ENCODE assay signal across 10 mouse cellular contexts in genomic region chr5:140662741-140663592, GRCm38 (mm10). TPM values are rescaled to one million over a fixed set of nuclear protein-coding genes. Genes with fewer than 3 reads are reported as not detected.
DNase-seq lines count a peak whose midpoint lies in the region; ATAC-seq and TF ChIP-seq lines count a peak whose summit lies in the region.
"Had no signal": no experiment of that assay in that cellular context is flagged by ENCODE, and none has a peak within 500 bp of the region (broad histone marks: within the 10 kb centered on the region; RNA-seq: fewer than 3 reads in every experiment).

No protein-coding gene starts in this region.

- H3K27me3 ChIP-seq in hindbrain, embryonic 13.5 days: no peaks in the 10 kb centered on the region
- H3K27me3 ChIP-seq in hindbrain, embryonic 12.5 days: no peaks in the 10 kb centered on the region
- no peaks in the 10 kb centered on the region for H3K27me3 ChIP-seq in hindbrain, postnatal 0 days (ENCODE audit: insufficient read depth, low read length)
- no peaks in the 10 kb centered on the region for H3K27me3 ChIP-seq in splenic B cell, adult 2 months (ENCODE audit: control insufficient read depth, insufficient read depth, low read length, poor library complexity, severe bottlenecking)
- H3K27me3 ChIP-seq in thymus, adult 2 months (ENCODE audit: control insufficient read depth, insufficient read depth, low read length): no peaks in the 10 kb centered on the region

- 70% methylated on average over 17 of the region's 17 CpGs for WGBS in hindbrain, embryonic 13.5 days
- 68% methylated on average over 17 of the region's 17 CpGs for WGBS in hindbrain, embryonic 12.5 days
- WGBS in hindbrain, postnatal 0 days: 49% methylated on average over 17 of the region's 17 CpGs
- 39% methylated on average over 17 of the region's 17 CpGs for WGBS in thymus, adult 2 months

- no peak for TF ChIP-seq POLR2A in thymus, adult 2 months (IDR thresholded peaks at IDR 0.05; ENCODE audit: control insufficient read depth, extremely low read depth, insufficient read depth, low read length, poor library complexity)

- no peak overlapping the region for H3K4me2 ChIP-seq in hindbrain, embryonic 13.5 days
- no peak overlapping the region for H3K4me2 ChIP-seq in hindbrain, embryonic 12.5 days (replicated peaks)
- no peak overlapping the region for H3K4me2 ChIP-seq in hindbrain, postnatal 0 days (ENCODE audit: low read depth, low read length)

- TF ChIP-seq CTCF in hindbrain, postnatal 0 days (IDR thresholded peaks at IDR 0.05; ENCODE audit: low read depth): no peak
- TF ChIP-seq CTCF in thymus, adult 2 months (IDR thresholded peaks at IDR 0.05; ENCODE audit: borderline replicate concordance, control insufficient read depth, extremely low read depth, insufficient read depth, low read length, poor library complexity): no peak

- H3K4me3 ChIP-seq in hindbrain, embryonic 13.5 days: no peak overlapping the region
- no peak overlapping the region for H3K4me3 ChIP-seq in hindbrain, embryonic 12.5 days
- no peak overlapping the region for H3K4me3 ChIP-seq in hindbrain, postnatal 0 days (ENCODE audit: low read length)
- H3K4me3 ChIP-seq in thymus, adult 2 months (ENCODE audit: control insufficient read depth, insufficient read depth, low read length): no peak overlapping the region
- H3K4me3 ChIP-seq: erythroblast, embryonic 14.5 days had no signal

- no peak overlapping the region for H3K9ac ChIP-seq in hindbrain, embryonic 13.5 days
- no peak overlapping the region for H3K9ac ChIP-seq in hindbrain, embryonic 12.5 days
- no peak overlapping the region for H3K9ac ChIP-seq in hindbrain, postnatal 0 days (replicated peaks; ENCODE audit: low read length)

- H3K36me3 ChIP-seq in hindbrain, embryonic 13.5 days: peaks cover 29% of the 10 kb centered on the region
- H3K36me3 ChIP-seq in hindbrain, embryonic 12.5 days: no peaks in the 10 kb centered on the region
- H3K36me3 ChIP-seq in hindbrain, postnatal 0 days (ENCODE audit: insufficient read depth, low read length): peaks cover 20% of the 10 kb centered on the region; the same call in 1 of the 2 replicates
- no peaks in the 10 kb centered on the region for H3K36me3 ChIP-seq in splenic B cell, adult 2 months (ENCODE audit: control insufficient read depth, insufficient read depth, low read length, poor library complexity, severe bottlenecking)
- no peaks in the 10 kb centered on the region for H3K36me3 ChIP-seq in thymus, adult 2 months (ENCODE audit: control insufficient read depth, insufficient read depth, low read length)

- H3K27ac ChIP-seq in hindbrain, embryonic 13.5 days: 0 out of 2 replicates have a peak overlapping the region, but pooled peaks have one; percentile 12
- no peak overlapping the region for H3K27ac ChIP-seq in hindbrain, embryonic 12.5 days
- H3K27ac ChIP-seq in hindbrain, postnatal 0 days: peak overlapping the region; percentile 69
- no peak overlapping the region for H3K27ac ChIP-seq in thymus, adult 2 months (ENCODE audit: control insufficient read depth, insufficient read depth, low read length)
- H3K27ac ChIP-seq: macrophage had no signal

- no peaks in the 10 kb centered on the region for H3K9me3 ChIP-seq in hindbrain, embryonic 13.5 days
- no peaks in the 10 kb centered on the region for H3K9me3 ChIP-seq in hindbrain, embryonic 12.5 days (replicated peaks)
- no peaks in the 10 kb centered on the region for H3K9me3 ChIP-seq in hindbrain, postnatal 0 days (ENCODE audit: low read length)

- peaks cover 48% of the 10 kb centered on the region for H3K4me1 ChIP-seq in hindbrain, embryonic 13.5 days (replicated peaks)
- H3K4me1 ChIP-seq in hindbrain, embryonic 12.5 days: peaks cover 20% of the 10 kb centered on the region
- peaks cover 10% of the 10 kb centered on the region; the same call in 1 of the 2 replicates for H3K4me1 ChIP-seq in hindbrain, postnatal 0 days (ENCODE audit: insufficient read depth, low read length)
- peaks cover 43% of the 10 kb centered on the region for H3K4me1 ChIP-seq in thymus, adult 2 months (replicated peaks; ENCODE audit: control insufficient read depth, insufficient read depth, low read length)

- no peak for ATAC-seq in hindbrain, embryonic 13.5 days (ENCODE audit: low FRiP score)
- ATAC-seq in hindbrain, embryonic 12.5 days (ENCODE audit: low FRiP score): no peak
- no peak for ATAC-seq in hindbrain, postnatal 0 days

- DNase-seq in right cerebral cortex, postnatal 10 days (ENCODE audit: low spot score in 2 of 2): peak; percentile 77 to 80
- DNase-seq in right cerebral cortex, postnatal 25 days: no peak
- DNase-seq in hindbrain, postnatal 0 days (ENCODE audit: low spot score): no peak
- DNase-seq in splenic B cell, adult 2 months (ENCODE audit: low read depth, low spot score): peak; percentile 69
- no peak for DNase-seq in thymus, adult 2 months
- no peak for DNase-seq in kidney, postnatal 14 days

RNA-seq across cellular contexts. Expression of gene Ttyh3, which starts 14.1 kb away (rescaled TPM):
- 65.3 and 67.4 TPM in 2 replicates for polyA plus RNA-seq in hindbrain, embryonic 13.5 days (2015; fragmentation: Nextera tagmentation; extraction: Ambion mirVana)
- polyA plus RNA-seq in hindbrain, embryonic 12.5 days (2016; fragmentation: Nextera tagmentation; extraction: Ambion mirVana): 83.7 and 98.3 TPM in 2 replicates
- total RNA-seq in hindbrain, postnatal 0 days (2014; rRNA removed): 253 and 260 TPM in 2 replicates
- polyA plus RNA-seq in hindbrain, postnatal 0 days (2015; fragmentation: Nextera tagmentation; extraction: Ambion mirVana): 53.5 and 60.3 TPM in 2 replicates
- 139 and 177 TPM in 2 replicates for polyA plus RNA-seq in thymus, adult 2 months (2012; rRNA removed)

RNA-seq across cellular contexts. Expression of gene Iqce, which starts 39.2 kb away (rescaled TPM):
- polyA plus RNA-seq in hindbrain, embryonic 13.5 days (2015; fragmentation: Nextera tagmentation; extraction: Ambion mirVana): 26.0 and 26.3 TPM in 2 replicates
- polyA plus RNA-seq in hindbrain, embryonic 12.5 days (2016; fragmentation: Nextera tagmentation; extraction: Ambion mirVana): 31.3 and 31.7 TPM in 2 replicates
- 19.1 and 43.1 TPM in 2 replicates for total RNA-seq in hindbrain, postnatal 0 days (2014; rRNA removed)
- polyA plus RNA-seq in hindbrain, postnatal 0 days (2015; fragmentation: Nextera tagmentation; extraction: Ambion mirVana): 22.1 and 24.8 TPM in 2 replicates
- polyA plus RNA-seq in thymus, adult 2 months (2012; rRNA removed): 30.0 and 31.5 TPM in 2 replicates

RNA-seq across cellular contexts. Expression of gene Brat1, which starts 41.8 kb away (rescaled TPM):
- polyA plus RNA-seq in hindbrain, embryonic 13.5 days (2015; fragmentation: Nextera tagmentation; extraction: Ambion mirVana): 22.9 and 23.7 TPM in 2 replicates
- 22.8 and 25.7 TPM in 2 replicates for polyA plus RNA-seq in hindbrain, embryonic 12.5 days (2016; fragmentation: Nextera tagmentation; extraction: Ambion mirVana)
- total RNA-seq in hindbrain, postnatal 0 days (2014; rRNA removed): 44.6 and 46.7 TPM in 2 replicates
- polyA plus RNA-seq in hindbrain, postnatal 0 days (2015; fragmentation: Nextera tagmentation; extraction: Ambion mirVana): 17.9 and 18.1 TPM in 2 replicates
- 65.1 and 69.1 TPM in 2 replicates for polyA plus RNA-seq in thymus, adult 2 months (2012; rRNA removed)

RNA-seq across cellular contexts. Expression of gene Lfng, which starts 55.8 kb away (rescaled TPM):
- polyA plus RNA-seq in hindbrain, embryonic 13.5 days (2015; fragmentation: Nextera tagmentation; extraction: Ambion mirVana): 22.9 and 27.1 TPM in 2 replicates
- polyA plus RNA-seq in hindbrain, embryonic 12.5 days (2016; fragmentation: Nextera tagmentation; extraction: Ambion mirVana): 23.8 and 27.6 TPM in 2 replicates
- 81.4 and 112 TPM in 2 replicates for total RNA-seq in hindbrain, postnatal 0 days (2014; rRNA removed)
- 29.7 and 35.1 TPM in 2 replicates for polyA plus RNA-seq in hindbrain, postnatal 0 days (2015; fragmentation: Nextera tagmentation; extraction: Ambion mirVana)
- polyA plus RNA-seq in thymus, adult 2 months (2012; rRNA removed): 141 and 171 TPM in 2 replicates

Comparison
In these comparisons a context has a peak if more than half of its experiments do, and no peak if none do; other contexts are left out.
1. H3K27ac ChIP-seq: peak in hindbrain, embryonic 13.5 days (single experiment) and hindbrain, postnatal 0 days (single experiment); none in hindbrain, embryonic 12.5 days (single experiment) and thymus, adult 2 months (single experiment).
2. DNase-seq: peak in right cerebral cortex, postnatal 10 days (2 of 2) and splenic B cell, adult 2 months (single experiment); none in right cerebral cortex, postnatal 25 days (single experiment), hindbrain, postnatal 0 days (single experiment), thymus, adult 2 months (single experiment) and kidney, postnatal 14 days (single experiment).